Mouse (Mus musculus) kidney, adult 8-10 months (tissue): ENCODE results near the gene Dock8.

Experiments
- DNase-seq, 2 experiments: peaks; one replicate each; pipeline ENCODE4 v3.0.0; 2022

Dock8 gene

DNA sequence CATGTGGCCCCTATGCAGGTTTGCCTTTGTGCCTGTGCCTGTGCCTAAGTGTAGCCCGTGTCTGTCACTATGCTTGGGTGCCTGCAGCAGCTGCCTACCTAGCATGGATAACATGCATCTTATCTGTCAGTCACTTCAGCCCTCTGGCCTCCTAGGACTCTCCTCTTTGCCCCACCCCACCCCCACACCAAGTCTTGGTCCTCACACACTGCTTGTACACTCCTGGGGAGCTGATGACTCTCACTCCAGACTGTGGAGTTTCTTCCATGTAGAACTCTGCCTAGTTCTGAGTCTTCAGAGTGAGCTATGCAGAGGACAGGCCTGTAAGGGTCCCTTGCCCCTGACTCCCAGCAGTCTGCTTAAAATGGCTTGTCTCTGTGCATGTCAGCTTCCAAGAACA lies 136.8 kb downstream of the Dock8 start:
- no peak for DNase-seq

DNA sequence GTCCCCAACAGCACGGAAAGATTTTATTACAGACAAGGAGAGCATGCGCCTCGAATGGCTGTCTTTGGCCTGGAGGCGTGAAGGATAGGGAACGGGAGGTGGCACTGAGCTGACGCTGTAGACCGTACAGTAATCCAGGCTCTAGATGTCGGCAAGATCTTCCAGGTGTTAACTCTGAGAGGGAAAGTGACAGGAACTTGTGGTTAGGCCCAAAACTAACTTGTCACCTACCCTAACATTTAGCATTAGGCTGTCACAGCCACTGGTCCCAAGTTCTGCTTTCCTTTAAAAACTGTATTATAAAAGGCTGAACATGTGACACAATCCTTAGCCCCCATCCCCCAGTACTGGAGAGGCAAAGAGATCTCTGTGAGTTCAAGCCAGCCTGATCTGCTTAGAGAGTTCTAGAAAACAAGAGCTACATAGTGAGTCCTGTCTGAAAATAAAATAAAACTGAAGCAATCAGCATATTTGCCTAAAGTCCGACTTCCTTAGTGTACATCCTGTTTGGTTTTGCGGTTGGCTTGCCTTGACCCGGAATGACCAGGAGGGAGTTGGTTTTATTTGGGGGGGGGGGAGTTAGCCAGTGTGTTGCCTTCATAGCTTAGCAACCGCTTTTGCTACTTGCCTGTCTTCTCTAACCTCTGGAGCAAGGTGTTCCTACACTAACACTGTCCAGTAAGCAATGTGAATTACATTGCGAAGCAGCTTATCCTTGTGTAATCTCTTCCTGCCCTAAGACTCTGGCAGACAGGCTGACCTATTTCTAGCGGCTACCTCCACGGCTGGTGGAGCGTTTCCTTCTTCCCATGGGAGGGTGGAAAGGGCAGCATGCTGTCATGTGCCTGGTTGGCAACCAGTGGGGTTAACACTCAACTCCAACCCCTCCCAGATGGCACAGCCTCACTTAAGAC lies 138.8 kb downstream of the Dock8 start:
- peak; percentile 70 to 78 for DNase-seq

DNA sequence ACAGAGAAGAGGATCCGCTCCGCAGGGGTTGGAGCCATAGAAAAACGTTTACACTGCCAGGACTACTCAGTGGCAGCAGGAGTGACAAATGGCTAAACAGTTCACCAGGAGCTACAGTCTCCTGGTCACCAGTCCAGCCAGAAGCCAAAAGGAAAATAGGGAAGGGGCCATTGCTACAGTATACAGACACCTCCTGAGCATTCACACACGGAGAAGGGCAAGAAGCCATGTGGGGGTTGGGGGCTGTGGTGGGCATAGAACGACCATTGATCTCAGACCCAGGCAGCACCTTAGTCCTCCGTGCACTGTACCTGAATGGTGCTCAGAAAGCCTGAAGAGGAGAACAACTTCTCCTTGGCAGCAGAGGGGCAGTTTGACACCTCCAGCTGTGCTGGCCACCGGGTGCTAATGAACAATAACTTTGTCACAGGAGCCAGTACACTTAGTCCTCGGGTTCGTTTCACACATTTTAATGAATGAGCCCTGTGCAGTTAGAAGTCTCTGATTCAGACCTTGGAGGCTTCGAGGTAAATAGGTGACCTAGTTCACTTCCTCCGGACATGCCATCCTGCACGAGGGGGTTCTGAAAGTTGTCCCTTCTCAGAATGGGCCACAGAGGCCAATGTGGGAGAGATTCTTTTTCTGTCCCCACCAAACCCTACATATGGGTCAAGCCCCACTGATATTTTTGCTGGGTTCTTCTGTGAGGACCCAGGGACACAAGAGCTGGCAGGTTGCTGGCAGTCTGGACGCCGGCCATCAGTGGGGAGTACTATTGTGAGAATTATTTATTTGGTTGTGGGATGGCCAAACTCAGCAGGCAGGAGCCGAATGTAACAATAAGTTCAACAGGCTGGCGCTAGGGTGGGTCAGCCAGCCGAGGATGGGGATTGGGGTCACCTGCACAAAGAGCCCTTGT lies 145.0 kb downstream of the Dock8 start:
- DNase-seq, result no peak

DNA sequence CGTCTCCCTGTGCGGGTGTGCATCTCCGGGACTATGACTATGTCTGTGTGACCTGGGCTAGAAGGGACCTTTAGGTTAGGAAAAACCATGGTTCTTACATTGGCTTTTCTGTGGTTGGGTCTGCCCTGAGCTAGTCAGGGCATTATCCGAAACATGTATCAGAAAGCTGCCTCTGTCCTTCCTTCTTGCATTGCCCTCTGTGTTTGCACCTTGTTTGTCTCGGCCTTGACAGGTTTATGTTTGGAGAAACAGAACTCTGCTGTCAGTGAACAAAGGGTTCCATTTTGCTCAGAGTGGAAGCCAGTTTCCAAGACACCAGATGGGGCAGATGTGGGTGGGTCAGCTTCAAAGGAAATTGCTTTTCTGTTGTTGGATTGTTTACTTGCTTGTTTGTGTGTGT lies 145.8 kb downstream of the Dock8 start:
- DNase-seq, result no peak

DNA sequence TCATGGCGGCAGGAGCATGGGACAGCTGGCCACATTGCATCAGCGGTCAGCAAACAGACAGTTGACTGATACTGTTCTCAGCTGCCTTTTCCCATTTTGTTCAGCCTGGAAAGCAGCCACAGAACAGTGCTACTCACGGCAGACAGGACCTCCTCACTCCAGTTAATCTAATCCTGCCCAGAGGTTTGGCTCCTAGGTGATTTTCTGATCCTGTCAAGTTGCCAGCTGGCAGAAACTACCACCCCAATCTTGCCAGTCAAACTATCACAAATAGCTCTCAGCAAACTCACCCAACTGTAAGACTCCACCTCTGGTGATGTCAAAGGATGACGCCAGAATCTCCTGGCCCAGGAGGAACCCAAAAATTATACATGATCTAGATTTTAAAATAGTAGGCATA lies 146.8 kb downstream of the Dock8 start:
- peak in 1 of 2 experiments; percentile 43 for DNase-seq

DNA sequence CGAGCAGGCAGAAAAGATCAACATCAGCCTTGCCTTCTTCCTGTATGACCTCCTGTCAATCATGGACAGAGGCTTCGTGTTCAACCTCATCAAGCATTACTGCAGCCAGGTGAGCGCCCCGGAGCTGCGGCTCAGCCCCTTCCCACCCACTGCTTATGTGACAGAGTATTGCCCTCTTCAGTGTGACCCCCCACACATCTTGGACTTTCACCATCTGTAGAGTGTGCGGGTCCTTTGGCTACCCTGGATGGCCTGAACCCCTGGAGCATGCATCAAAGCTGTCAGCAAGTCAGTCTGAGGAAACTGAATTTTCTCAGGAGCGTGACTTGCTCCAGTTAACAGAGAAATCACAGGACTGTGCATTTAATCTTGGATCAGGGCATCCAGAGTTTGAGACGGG lies 150.5 kb downstream of the Dock8 start:
- DNase-seq, result no peak

DNA sequence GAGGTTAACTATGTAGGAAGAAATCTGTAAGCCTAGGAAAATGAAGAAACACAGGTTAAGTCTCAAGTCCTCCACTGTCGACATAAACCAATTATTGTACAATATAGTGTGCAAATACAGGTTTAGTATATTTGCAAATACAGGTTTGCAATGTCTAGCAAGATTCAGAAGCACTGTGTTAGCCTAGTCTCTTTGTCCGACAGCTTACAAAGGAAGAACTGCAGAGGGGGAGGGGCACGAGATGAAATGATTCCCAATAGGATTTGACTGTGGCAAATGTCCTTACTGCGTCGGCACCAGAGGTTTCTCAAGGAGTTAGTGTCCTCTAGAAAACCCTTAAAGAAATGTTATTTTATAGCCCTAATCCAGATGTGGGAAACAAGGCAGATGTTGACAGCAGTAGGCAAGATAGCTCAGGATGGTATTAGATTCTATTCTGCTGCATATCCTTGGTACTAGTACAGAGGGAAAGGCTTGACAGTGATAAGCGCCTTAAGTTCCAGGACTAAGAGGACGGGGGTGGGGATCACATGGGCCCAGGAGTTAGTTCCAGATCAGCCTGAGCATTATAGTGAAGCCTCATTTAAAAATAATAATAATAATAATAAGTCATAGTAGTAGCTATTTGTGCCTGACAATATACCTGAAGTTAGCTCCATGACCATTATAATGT lies 155.3 kb downstream of the Dock8 start:
- no peak for DNase-seq

DNA sequence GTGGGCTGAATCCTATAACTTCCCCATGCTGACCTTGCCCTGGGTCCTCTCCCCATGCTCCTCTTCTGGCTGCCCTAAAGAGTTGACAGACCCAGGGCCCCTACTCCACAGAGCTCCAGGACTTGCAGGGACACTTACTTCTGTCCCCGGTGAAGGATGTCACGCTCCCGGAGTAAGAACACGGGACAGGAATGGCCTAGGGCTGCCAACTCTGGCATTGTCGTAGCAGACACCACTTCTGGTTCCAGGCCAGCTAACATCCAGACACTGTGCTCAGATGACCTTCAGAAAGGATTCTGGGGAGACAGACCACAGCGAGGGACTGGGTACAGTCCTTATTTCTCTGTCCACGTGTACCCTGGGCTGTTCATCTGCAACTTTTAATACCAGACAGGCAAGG lies 155.9 kb downstream of the Dock8 start:
- no peak for DNase-seq

DNA sequence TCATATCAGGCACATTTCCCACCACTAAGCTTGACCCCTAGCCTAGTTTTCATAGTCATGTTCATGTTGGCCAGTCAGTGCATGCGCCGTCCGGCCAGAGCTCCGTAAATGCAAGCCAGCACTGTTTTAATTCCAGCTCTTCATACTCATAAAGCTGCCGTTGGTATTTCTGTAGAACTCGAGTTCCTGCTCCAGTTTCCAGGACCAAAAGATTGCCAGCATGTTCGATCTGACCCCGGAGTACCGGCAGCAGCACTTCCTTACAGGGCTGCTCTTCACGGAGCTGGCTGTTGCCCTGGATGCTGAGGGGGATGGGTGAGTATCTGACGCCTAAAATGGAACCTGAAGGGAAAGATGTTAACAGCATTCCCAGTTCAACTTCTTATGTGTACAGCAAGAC lies 156.4 kb downstream of the Dock8 start:
- no peak for DNase-seq

DNA sequence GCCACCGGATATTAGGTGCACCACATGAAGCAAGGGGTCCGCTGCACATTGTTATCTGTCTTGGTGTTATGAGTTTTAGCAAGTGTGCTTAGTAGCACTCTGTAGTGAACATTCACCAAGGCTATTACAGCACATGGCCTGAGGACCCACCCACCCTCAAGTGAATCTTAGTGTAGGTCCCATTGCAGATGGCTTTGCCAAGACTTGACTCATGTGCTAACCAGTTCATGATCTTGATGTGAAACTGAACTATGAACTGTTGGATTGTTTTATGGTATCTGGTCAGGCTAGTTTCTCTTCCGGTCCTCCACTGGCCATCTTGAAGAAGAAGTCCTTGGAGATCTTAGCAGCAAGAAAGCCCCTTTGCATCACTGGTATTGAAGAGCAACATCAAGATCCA lies 162.9 kb downstream of the Dock8 start:
- DNase-seq, result no peak

DNA sequence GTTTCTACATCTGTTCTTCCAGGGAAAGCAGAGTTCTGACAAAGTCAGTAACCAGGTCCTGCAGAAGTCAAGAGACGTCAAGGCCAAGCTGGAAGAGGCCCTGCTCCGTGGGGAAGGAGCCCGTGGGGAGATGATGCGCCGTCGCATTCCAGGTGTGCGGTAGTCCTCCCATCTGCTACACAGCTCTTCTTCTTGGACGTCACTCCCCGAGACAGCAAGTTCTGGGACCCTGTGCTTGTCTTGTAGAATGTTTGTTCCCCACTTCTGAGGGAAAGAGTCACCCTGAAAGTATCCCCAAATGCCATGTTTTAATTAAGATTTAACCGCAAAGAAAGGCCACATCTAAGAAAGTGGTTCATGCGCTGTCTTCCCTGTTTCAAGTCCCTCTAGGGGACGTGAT lies 164.1 kb downstream of the Dock8 start:
- DNase-seq, result no peak

DNA sequence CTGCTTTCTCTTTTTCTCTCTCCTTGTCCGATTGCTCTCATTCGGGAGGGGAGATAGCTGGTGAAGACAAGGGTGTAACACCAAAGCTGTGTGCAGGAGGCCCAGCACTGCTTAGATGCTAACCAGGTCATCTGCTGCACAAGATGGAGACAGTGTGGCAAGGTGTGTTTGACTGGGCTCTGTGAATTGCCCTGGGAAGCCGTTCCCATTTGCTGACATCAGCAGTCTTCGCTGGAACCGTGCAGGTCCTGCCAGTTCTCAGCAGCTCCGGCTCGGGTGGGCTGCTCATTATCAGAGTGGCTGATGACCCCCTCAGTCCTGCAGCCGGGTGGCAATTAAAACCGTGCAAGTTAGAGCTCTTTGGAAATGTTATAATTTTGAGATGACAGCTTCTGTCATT lies 167.1 kb downstream of the Dock8 start:
- no peak for DNase-seq

DNA sequence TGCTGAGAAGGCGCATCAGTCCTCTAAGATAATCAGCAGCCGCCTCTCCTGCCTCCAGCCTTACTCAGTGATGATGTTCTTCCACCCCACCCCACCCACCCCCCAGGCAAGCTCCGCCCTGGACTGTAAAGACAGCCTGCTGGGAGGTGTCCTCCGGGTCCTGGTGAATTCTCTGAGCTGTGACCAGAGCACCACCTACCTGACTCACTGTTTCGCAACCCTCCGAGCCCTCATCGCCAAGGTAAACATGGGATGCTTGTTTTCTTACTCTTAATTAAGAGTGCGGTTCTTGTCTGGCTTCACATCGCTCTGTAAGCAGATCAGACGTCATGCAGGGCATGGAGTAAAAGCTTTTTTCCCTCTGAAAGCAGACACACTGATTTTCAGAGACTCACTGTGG lies 172.1 kb downstream of the Dock8 start:
- peak; percentile 13 to 37 for DNase-seq

DNA sequence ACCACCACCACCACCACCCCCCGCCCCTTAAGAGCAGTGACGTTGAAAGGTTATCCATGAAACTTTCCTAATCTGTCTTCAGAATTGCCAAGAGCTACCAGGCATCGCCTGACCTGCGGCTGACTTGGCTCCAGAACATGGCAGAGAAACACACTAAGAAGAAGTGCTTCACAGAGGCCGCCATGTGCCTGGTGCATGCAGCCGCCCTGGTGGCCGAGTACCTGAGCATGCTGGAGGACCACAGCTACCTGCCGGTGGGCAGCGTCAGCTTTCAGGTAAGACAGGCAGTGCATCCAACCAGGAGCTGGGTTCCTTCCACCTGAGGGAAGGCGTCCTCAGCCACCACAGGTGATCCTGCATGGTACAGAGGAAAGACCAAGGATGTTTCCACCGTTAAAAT lies 177.4 kb downstream of the Dock8 start:
- no peak for DNase-seq

DNA sequence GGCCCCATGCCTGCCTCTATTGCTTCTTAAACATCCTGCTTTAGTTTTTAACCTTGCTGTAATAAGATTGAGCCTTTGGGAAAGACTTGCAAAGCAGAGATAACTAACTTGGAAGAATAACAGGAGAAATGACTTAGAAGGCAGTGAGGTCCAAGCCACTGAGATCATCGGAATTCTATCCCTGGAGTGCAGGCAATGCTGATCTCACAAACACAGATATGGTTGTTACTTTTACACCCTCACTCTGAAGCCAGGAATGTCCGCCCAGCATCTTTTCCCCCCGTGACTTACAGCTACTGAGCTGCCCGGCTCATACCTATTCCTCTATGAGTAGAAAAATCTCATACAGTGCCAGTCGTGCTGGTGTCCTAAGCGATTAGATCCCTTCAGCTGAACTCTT lies 180.7 kb downstream of the Dock8 start:
- DNase-seq, result no peak

DNA sequence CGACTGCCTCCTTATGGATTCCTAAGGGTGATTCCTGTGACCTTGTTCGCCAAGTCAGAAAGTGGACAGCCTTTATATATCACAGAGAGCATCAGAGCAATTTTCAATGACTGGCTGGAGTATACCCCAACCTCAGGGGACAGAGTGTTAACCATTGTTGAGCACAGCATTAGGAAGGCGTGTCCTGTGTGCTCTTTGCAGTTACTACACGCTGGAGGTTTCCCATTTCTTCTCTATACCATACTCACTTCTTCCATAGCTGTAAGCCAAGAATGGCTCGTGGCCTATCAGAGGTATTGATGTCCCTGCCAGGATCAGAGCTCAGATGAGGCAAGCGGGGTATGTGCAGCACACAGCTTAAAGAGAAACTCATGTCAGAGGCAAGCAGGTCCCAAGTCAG lies 181.2 kb downstream of the Dock8 start:
- DNase-seq, result no peak

DNA sequence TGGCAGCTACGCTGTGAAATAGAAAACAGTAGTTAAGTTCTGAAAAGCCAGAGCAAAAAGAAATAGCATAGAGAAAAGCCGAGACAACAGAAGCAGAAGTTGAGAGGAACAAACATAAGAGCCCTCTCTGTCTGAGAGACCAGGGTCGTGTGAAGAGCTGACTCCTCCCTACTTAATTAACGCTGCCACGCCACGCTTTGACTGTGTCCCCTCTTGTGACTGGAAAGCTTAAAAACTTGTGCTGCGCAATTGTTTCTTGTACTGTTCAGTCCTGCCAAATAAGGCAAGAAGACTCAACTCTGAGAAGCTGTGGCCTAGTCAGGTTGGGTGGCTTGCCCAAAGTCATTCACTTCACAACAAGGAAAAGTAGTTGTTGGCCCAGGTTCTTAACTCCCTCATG lies 184.7 kb downstream of the Dock8 start:
- no peak for DNase-seq

DNA sequence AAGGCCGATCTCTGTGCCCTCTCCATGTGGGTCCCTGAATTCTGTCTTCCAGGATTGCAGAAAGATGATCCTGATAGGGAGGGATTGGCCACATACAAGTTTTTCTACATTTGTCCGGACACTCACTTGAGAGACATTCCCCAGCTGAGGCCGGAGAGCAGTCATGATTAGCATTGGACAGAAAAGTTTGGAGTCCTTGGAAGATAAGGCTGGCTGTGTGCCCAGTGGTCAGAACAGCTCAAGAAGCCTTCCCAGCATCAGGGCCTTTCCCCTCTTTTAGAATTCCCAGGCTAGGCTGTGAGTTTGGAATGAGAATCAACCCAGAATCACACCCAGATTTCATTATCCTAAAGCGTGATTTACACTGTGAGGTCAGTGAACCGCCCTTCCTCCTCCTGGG lies 187.0 kb downstream of the Dock8 start:
- DNase-seq, result no peak

DNA sequence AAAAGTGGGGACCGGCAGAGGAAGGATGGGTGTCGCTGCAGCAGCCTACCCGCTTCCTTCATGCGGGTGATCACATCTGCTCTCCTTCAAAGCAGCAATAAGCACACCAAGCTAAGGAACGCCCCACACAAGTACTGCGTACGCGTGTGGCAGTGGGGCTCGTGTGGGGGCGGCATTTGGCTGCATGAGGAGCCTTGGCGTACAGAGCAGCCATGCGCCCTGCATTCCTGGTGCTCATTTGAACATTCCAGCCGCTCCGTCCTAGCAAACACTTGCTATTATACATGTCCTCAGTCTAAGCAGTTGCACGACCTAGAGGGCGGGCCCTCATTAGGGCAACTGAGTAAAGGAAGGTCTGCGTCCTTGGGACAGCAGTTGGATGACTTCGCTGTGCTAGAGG lies 188.3 kb downstream of the Dock8 start:
- peak; percentile 31 to 42 for DNase-seq

DNA sequence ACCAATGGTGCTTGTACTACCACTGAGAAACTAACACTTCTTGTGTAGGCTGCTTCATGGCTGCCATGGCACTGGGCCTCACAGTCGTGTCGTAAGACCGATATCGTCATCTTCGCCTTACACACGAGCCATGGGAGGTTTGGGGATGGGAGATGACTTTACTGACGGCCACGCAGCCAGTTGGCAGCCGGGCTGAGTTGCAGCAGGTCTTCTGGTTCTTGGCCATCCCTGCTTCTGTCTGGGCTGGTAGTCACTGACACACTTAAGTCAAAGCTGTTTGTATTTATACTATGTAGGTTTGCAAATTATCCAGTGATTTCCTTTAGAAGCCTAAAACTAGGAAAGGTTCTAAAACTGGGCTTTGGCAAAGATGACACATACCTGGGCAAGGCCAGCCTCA lies 194.4 kb downstream of the Dock8 start:
- DNase-seq, result no peak

DNA sequence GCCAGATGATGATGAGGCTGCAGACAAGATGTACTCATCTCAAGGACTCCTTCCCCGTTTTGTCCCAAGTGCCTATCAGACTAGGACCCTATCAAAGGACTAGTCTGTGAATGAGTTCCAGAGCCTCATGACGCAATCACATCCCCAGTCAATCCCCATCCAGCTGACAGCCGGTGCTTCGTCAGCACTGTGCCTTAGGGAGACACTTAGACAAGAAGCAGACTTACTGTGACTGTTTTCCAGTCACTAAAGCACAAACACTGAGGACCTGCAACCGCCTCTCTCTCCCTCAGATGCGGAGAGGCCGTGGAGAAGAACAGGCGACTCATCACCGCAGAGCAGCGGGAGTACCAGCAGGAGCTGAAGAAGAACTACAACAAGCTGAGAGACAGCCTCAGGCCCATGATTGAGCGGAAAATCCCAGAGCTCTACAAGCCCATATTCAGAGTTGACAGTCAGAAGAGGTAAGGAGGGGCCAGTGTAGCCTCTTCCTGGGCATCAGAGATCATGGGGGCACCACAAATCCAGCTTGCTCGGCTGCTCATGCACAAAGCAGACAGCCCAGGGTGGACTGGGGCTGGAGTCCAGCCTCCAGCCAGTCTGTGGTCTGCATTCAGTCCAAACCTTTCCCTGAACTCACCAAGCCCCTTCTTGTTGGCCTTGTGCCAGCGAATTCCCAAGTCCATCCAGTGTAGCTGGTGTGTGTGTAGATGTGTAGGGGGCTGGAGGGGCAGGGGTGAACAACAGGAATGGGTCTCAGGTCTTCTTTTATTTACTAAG lies 200.9 kb downstream of the Dock8 start:
- peak; percentile 71 to 78 for DNase-seq

DNA sequence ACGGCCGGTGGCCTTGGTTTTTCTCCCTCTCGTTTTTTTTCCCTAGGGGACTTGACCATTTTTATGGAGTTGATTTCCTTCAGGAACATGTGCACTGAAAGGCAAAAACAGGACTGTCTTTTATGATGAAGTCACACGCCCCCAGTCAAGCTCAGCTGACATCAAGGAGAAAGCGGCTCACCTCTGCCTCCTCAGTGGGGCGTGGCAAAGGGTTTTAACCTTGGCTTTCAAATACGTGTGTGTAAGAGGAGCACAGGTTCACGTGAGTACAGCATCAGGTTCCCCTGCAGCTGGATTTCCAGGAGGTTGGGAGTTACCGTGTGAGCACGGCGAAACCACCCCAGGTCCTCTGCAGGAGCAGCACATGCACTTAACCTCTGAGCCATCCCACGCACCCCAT lies 203.7 kb downstream of the Dock8 start:
- DNase-seq, result peak in 1 of 2 experiments; percentile 53

DNA sequence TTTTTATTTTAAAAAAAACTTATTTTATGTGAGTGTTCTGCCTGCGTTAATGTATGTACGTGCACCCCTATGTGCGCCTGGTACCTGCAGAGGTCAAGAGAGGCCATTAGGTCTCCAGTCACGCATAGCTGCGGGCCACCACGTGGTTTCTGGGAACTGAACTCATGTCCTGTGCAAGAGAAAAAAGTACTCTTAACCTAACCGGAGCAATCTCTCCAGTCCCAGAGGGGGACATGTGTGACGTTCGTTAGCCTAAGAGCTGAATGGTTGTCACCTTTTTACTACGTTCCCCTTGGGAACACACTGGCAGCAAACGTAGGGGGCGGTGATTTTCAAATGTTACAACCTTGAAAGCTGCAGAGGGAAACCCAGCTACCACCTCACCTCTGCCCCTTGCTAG lies 207.6 kb downstream of the Dock8 start:
- DNase-seq, result peak; percentile 38 to 48
